Mouse (Mus musculus) hindbrain, embryonic 16.5 days (tissue): ENCODE data around the gene Cytl1. TPM values are rescaled to one million over a fixed set of nuclear protein-coding genes. Genes with fewer than 3 reads are reported as not detected.

ENCODE experiments used
- polyA plus RNA-seq: library from polyadenylated mRNA; unstranded; fragments of >200 nt; fragmentation: Nextera tagmentation; extraction: Ambion mirVana; gene quantifications from 2 replicates; pipeline ENCODE4 v1.2.1, GENCODE M21; 2015

Cytl1 gene
- polyA plus RNA-seq, 1 experiment from 2014 or later, result 0.53 TPM

Other genes with a start within 250 kb of the Cytl1 start
- gene Stk32b, start 18.3 kb upstream of the Cytl1 start, polyA plus RNA-seq, result 32.8 and 39.8 TPM in 2 replicates
- 28.9 and 30.5 TPM in 2 replicates for gene Msx1, start 89.1 kb downstream of the Cytl1 start, polyA plus RNA-seq